Mouse (Mus musculus): ENCODE measurements around the gene Ccdc33. TPM values are rescaled to one million over a fixed set of nuclear protein-coding genes. Genes with fewer than 3 reads are reported as not detected.

The Ccdc33 gene
- polyA plus RNA-seq, 1 experiment from 2014 or later = 0.16 TPM

DNA sequence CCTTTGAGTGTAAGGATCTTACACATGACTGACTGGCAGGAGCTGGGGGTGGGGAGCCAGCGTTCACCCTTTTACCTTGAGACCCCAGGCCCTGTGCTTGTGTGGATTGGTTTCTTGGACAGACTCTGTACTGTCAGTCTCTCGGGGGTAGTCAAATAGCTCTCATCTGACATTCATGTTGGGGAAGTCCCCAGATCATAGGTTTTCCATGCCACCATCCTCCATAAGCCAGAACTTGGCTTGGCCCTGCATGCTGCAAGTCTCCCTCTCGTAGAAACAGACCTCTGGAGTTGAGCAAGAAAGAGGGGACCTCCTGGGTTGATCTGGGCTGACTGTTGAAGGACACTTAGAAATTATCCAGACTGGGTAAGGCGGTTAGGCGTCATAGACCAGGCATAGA lies 100.2 kb downstream of the Ccdc33 start:
- no peak for ATAC-seq
- Histone ChIP-seq H3K9me3 (ENCODE audit: control insufficient read depth) (no peaks in the 10 kb centered on the region), H3K9ac (ENCODE audit: low read depth, low read length) (no peak overlapping the region), H3K4me1 (replicated peaks; ENCODE audit: control insufficient read depth, insufficient read depth, low read length) (no peaks in the 10 kb centered on the region), H3K27ac (ENCODE audit: low read depth, low read length) (no peak overlapping the region), H3K27me3 (replicated peaks; ENCODE audit: control insufficient read depth, insufficient read depth, low read length) (no peaks in the 10 kb centered on the region), H3K4me3 (ENCODE audit: low read depth, low read length) (no peak overlapping the region), H3K36me3 (ENCODE audit: control insufficient read depth, insufficient read depth) (no peaks in the 10 kb centered on the region), H3K4me2 (replicated peaks; ENCODE audit: low read depth) (no peak overlapping the region)
- no peak for TF ChIP-seq CTCF (IDR thresholded peaks at IDR 0.05; ENCODE audit: low read depth)
- 84% methylated on average over 5 of the region's 5 CpGs for WGBS

DNA sequence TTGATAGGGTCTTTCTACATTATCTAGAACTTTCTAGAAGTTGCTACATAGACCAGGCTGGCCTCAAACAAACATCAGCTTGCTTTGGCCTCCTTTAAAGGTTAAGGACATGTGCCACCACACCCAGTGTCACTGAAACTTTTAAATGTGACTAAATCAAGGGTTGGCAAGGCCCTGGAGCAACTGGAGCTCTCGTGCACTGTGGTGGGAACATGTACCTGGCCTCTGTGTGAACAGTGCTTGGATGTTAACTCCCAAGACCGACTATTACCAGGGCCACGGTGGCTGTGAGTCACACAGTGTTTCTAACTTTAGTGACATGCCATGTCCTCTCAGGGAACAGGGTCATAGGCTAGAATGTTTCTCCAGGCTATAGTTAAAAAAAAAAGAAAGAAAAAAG lies 101.7 kb downstream of the Ccdc33 start:
- Histone ChIP-seq H3K4me1 (replicated peaks; ENCODE audit: control insufficient read depth, insufficient read depth, low read length) (no peaks in the 10 kb centered on the region), H3K4me3 (ENCODE audit: low read depth, low read length) (no peak overlapping the region), H3K4me2 (replicated peaks; ENCODE audit: low read depth) (no peak overlapping the region), H3K9ac (ENCODE audit: low read depth, low read length) (no peak overlapping the region), H3K27ac (ENCODE audit: low read depth, low read length) (no peak overlapping the region), H3K9me3 (ENCODE audit: control insufficient read depth) (no peaks in the 10 kb centered on the region), H3K36me3 (ENCODE audit: control insufficient read depth, insufficient read depth) (no peaks in the 10 kb centered on the region), H3K27me3 (replicated peaks; ENCODE audit: control insufficient read depth, insufficient read depth, low read length) (no peaks in the 10 kb centered on the region)
- TF ChIP-seq CTCF (IDR thresholded peaks at IDR 0.05; ENCODE audit: low read depth) = no peak
- ATAC-seq = no peak
- WGBS = 67% methylated on average over 3 of the region's 3 CpGs

DNA sequence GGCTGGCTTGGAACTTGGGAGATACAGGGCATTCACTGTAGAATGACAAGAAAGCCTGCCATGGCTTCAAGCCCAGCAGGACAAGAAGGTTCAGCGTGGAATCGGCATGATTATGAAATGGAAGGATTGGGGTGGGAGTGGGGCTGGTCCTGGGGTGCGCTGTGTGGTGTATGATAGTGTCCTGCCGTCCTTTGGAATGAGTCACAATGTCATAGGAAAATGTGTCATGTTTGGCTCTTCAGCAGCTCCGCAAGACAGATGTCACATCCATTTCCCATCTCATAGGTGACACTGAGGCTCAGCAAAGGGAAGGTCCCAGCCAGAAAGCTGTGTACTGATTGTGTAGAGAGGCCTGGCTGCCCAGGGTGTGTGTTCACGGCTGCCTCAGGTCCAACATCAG lies 102.8 kb downstream of the Ccdc33 start:
- TF ChIP-seq CTCF (IDR thresholded peaks at IDR 0.05; ENCODE audit: low read depth) = no peak
- Histone ChIP-seq H3K4me2 (replicated peaks; ENCODE audit: low read depth) (no peak overlapping the region), H3K36me3 (ENCODE audit: control insufficient read depth, insufficient read depth) (no peaks in the 10 kb centered on the region), H3K4me3 (ENCODE audit: low read depth, low read length) (no peak overlapping the region), H3K4me1 (replicated peaks; ENCODE audit: control insufficient read depth, insufficient read depth, low read length) (no peaks in the 10 kb centered on the region), H3K27ac (ENCODE audit: low read depth, low read length) (no peak overlapping the region), H3K27me3 (replicated peaks; ENCODE audit: control insufficient read depth, insufficient read depth, low read length) (no peaks in the 10 kb centered on the region), H3K9me3 (ENCODE audit: control insufficient read depth) (no peaks in the 10 kb centered on the region), H3K9ac (ENCODE audit: low read depth, low read length) (no peak overlapping the region)
- 90% methylated on average over 6 of the region's 6 CpGs for WGBS
- ATAC-seq = no peak

DNA sequence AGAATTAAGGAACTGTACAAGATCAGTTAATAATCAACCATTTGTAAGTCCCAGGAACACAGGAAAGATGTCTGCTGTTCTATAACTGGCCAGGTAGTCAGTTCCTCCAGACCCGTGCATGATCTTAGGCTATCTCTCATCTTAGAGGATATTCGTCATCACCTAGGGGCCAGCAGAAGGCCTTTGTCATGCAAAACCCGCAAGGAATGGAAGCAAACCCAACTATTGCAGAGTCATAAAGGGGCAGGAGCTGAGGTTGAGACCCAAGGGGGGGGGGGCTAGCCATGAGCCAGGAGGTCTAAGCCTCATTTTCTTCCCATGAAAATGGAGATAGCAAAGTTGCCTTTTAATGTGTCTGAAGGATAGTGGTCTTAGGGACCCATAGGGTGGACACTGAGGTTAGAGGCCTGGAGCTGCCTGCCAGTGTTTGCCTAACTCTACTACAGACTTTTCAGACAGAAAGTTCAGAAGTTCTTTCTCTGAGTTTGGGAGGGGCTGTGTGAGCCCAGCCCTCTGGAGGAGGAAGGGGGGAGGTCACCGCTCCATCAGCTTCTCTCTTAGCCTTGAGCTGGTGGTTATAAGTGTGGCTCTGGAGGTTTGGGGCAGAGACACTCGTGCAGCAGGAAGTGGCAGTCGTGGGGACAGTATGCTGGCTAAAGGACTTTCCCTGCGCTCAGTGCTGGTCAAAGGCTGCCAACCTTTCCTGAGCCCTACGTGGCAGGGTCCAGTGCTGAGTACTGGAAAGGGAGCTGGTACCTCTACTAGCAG lies 104.0 kb downstream of the Ccdc33 start:
- Histone ChIP-seq H3K9ac (ENCODE audit: low read depth, low read length) (no peak overlapping the region), H3K4me2 (replicated peaks; ENCODE audit: low read depth) (no peak overlapping the region), H3K4me1 (replicated peaks; ENCODE audit: control insufficient read depth, insufficient read depth, low read length) (no peaks in the 10 kb centered on the region), H3K9me3 (ENCODE audit: control insufficient read depth) (no peaks in the 10 kb centered on the region), H3K27ac (ENCODE audit: low read depth, low read length) (no peak overlapping the region), H3K36me3 (ENCODE audit: control insufficient read depth, insufficient read depth) (no peaks in the 10 kb centered on the region), H3K4me3 (ENCODE audit: low read depth, low read length) (no peak overlapping the region), H3K27me3 (replicated peaks; ENCODE audit: control insufficient read depth, insufficient read depth, low read length) (no peaks in the 10 kb centered on the region)
- TF ChIP-seq CTCF (IDR thresholded peaks at IDR 0.05; ENCODE audit: low read depth) = no peak
- ATAC-seq = no peak
- WGBS = 32% methylated on average over 8 of the region's 8 CpGs

DNA sequence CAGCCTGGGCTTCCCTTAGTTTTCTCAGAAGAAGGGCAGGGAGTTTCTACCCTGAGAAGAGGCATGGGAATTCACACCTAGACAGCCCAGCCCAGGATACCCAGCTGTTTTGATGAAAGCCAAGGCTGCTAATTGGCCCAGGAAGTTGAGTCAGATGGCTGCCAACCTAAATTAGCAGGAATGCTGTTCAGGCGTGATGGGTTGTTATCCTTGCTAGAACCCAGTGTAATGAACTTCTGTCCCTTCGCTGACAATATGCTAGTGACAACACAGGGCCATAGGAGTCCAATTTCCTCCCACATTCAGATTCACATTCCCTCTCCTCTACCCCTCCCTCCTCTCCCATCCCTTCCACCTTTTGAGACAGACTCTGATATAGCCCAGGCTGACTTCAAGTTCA lies 105.7 kb downstream of the Ccdc33 start:
- ATAC-seq = no peak
- no peak for TF ChIP-seq CTCF (IDR thresholded peaks at IDR 0.05; ENCODE audit: low read depth)
- WGBS = 64% methylated on average over 2 of the region's 2 CpGs
- no peak overlapping the region for H3K27ac ChIP-seq (ENCODE audit: low read depth, low read length)
- H3K27me3 ChIP-seq (replicated peaks; ENCODE audit: control insufficient read depth, insufficient read depth, low read length) = no peaks in the 10 kb centered on the region
- no peaks in the 10 kb centered on the region for H3K36me3 ChIP-seq (ENCODE audit: control insufficient read depth, insufficient read depth)
- no peak overlapping the region for H3K9ac ChIP-seq (ENCODE audit: low read depth, low read length)
- no peak overlapping the region for H3K4me3 ChIP-seq (ENCODE audit: low read depth, low read length)
- no peak overlapping the region for H3K4me2 ChIP-seq (replicated peaks; ENCODE audit: low read depth)
- no peaks in the 10 kb centered on the region for H3K9me3 ChIP-seq (ENCODE audit: control insufficient read depth)
- H3K4me1 ChIP-seq (replicated peaks; ENCODE audit: control insufficient read depth, insufficient read depth, low read length) = no peaks in the 10 kb centered on the region

DNA sequence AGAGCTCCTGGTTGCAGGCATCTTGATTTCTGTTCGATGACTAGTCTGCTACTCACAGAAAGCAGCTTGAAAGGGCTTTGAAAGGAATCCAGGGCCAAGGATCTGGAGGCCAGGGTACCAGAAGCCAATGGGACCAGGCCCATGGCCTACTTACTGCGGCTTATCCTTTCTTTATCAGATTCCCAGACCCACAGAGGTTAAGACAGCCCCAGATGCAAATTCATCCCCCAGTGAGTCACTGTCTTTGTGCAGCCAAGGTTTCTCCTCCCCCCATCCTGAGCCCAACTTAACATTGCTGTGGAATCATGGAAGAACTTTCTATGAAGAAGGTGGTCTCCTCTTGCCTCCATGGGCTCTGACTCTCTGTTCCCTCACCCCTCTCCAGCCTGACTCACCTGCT lies 106.1 kb downstream of the Ccdc33 start:
- no peak for ATAC-seq
- Histone ChIP-seq H3K9ac (ENCODE audit: low read depth, low read length) (no peak overlapping the region), H3K9me3 (ENCODE audit: control insufficient read depth) (no peaks in the 10 kb centered on the region), H3K4me1 (replicated peaks; ENCODE audit: control insufficient read depth, insufficient read depth, low read length) (no peaks in the 10 kb centered on the region), H3K36me3 (ENCODE audit: control insufficient read depth, insufficient read depth) (no peaks in the 10 kb centered on the region), H3K27me3 (replicated peaks; ENCODE audit: control insufficient read depth, insufficient read depth, low read length) (no peaks in the 10 kb centered on the region), H3K27ac (ENCODE audit: low read depth, low read length) (no peak overlapping the region), H3K4me2 (replicated peaks; ENCODE audit: low read depth) (no peak overlapping the region), H3K4me3 (ENCODE audit: low read depth, low read length) (no peak overlapping the region)
- TF ChIP-seq CTCF (IDR thresholded peaks at IDR 0.05; ENCODE audit: low read depth) = no peak
- WGBS = 72% methylated on average over 2 of the region's 2 CpGs
